Mouse (Mus musculus): ENCODE results near the gene Cux1.

DNA sequence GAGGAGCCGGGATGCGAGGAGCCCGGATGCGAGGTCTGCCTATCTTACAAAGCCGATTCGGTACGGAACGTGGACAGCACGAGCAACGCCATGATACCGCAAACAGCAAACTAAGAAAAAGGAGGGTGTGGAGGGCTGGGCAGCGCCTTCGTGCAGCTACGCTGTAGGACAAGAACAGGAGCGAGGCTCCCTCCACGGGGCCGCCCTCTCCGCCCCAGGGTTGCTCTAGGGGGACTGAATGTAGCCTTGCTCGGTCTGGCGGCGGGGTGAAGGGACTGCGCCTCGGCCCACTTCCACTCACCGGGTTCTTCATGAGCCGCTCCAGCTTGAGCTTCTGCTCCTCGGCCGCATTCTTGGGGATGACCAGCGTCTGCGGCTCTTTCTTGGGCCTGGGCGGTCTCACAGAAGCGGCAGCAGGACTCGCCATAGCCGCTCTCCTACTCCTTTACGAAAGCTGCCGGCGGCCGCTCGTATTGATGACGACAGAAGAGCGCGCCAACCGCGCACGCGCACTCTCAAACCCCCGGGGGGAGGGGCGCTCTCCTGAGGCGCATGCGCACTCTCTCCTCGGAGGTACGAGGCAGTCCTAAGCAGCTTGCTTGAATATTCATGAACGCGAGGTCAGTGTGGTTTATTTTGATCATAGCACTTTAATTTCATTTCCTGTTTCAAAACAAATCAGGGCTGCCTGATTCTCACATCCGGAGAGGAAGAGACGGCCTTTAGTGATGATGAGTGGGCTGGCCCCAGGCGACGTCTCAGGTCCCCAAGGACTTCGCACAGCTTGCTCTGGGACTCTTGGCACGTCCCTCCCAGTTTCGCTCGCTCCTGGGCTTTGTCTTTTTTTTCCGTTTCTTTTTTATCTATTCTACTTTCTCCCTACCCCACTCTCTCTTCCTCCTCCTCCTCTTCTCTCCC, 368.6 kb downstream of the Cux1 start, which contains the start of gene Prkrip1:
- TF ChIP-seq CTCF (IDR thresholded peaks at IDR 0.05; ENCODE audit: extremely low read depth, insufficient read depth, low read length) (no peak), POLR2A (IDR thresholded peaks at IDR 0.05; ENCODE audit: extremely low read depth, insufficient read depth, low read length) (peak; percentile 83)
